Mouse (Mus musculus) spleen, adult 2 months (tissue): Measurements from ENCODE around the gene Surf1.

Experiments used
- CTCF ChIP-seq: fragments of 200-500 bp; IDR thresholded peaks from 2 replicates; pipeline ENCODE4 v1.5.1; 2011; ENCODE audit warnings: mild to moderate bottlenecking, inconsistent platforms; ENCODE audit not compliant: insufficient read depth, insufficient read length, insufficient replicate concordance; ENCODE audit errors: extremely low read depth
- POLR2A ChIP-seq: fragments of 200-500 bp; IDR thresholded peaks from 2 replicates; pipeline ENCODE4 v1.6.1; 2011; ENCODE audit warnings: low read depth, low read length, inconsistent platforms

DNA sequence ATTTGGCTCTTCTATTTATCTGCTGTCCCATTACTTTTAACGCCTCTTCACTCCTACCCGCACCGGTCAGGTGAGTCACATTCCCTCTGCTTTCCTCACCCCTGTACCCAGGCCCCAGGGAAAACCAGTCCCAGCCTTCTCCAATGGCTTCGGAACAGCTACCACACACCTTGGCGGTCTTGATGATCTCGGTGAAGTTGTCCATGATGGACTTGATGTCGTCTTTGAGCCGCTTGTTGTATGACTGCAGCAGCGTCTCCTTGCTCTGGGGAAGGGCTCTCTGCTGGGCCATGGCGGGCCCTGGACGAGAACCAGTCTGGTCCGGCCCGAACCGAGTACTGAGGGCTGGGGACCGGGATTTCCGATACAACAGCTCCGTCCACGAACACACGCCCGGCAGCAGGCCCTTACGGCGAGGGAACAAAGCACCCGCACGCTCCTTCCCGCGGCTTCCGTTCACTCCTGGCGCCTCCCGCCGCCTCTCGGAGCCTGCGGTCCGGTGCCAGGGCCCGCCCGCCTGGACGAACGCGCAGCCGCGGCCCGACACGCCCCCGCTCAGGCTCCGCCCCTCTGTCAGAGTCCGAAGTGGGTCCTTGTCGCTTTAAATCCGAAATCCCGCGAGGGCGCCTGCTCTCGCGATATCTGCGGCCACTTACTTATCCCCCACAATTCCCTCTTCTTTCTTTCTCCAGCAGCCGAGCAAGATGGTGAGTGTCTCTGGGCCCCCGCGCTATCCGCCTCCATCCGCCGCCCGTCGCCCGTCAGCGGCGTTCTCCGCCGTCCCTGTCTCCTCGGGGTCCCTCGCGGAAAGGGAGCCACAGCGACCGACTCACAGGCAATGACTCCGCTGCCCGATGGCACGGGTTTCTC, 6.0 kb downstream of the Surf1 start, which contains the start of the genes Med22 and Rpl7a:
- TF ChIP-seq POLR2A, result peak; percentile 74
- no peak for TF ChIP-seq CTCF
